Mouse (Mus musculus): Measurements from ENCODE around the gene Chrna1.

Chrna1 gene

DNA sequence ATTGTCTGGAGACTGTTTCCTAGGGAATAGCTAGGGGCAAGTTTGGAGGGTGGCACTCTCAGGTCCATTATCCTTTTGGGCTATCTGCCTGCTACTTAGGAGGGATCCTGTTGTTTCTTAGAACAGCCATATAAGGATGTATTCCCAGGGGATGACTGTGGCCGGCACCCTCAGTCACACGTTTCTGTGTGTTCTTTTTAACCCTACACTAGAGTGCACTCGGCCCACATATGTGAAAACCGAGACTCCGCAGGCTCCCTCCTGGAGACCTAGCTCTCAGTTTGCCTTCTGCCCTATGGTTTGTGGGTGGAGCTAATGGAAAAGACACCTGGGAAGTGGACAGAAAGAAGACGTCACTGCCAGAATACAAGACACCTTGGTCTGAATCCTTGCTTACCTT, 11.1 kb upstream of the Chrna1 start:
- no peak for DNase-seq (ENCODE audit: low spot score)

DNA sequence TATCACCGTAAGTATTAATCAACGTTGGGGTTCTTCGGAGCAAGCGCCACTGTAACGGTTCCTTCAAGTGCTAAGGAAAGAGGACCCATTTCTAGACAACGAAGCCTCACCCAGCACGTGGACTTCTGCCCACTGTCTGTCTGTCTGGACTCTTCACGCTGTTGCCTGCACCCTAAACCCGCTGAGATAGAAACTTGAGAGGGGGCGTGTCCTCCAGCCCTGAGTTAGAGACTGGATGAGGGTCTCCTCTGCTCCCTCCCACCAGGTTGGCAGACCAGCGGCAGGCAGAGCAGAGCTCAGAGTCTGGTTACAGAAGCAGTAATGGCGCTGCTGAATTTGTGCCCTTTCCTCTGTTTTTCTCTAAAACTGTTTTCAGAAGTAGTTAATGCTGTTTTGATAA, 10.0 kb upstream of the Chrna1 start:
- DNase-seq (ENCODE audit: low spot score) = no peak

DNA sequence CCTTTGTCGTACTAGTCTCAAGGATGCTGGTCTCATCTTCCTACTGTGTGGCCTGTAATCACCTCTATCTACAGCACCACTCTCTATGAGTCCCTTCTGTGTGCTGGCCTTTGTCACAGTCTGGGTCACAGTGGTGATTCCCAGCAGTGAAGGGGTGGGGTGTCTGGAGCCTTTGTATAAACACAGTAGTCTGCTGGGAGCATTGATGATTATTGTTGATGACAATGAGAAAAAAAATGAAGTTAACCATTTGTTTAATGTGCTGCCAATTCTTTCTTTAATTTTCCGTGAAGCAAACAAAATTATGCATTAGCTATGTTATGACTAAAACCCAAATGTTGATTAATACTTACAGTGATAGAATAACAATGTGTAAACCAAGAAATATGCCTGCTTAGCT, 8.8 kb upstream of the Chrna1 start:
- no peak for DNase-seq (ENCODE audit: low spot score)

DNA sequence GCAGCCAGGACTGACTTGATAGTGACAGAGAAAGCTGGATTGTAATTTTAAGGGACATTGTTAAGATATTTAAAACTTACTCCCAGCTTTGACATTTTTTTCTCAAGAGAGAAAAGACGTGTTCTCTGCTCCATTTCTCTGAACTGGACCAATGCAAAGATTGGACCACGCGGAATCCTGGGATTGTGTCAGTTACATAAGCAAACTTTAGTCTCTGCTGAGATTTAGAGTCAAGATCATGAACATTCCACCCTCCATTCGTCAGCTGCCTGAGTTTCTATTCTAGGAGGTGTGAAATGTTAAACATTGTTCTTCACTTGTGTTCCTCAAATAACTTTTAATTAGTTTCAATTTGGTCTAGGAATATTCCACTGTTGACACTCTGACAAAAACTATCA, 7.0 kb upstream of the Chrna1 start:
- DNase-seq (ENCODE audit: low spot score) = no peak

DNA sequence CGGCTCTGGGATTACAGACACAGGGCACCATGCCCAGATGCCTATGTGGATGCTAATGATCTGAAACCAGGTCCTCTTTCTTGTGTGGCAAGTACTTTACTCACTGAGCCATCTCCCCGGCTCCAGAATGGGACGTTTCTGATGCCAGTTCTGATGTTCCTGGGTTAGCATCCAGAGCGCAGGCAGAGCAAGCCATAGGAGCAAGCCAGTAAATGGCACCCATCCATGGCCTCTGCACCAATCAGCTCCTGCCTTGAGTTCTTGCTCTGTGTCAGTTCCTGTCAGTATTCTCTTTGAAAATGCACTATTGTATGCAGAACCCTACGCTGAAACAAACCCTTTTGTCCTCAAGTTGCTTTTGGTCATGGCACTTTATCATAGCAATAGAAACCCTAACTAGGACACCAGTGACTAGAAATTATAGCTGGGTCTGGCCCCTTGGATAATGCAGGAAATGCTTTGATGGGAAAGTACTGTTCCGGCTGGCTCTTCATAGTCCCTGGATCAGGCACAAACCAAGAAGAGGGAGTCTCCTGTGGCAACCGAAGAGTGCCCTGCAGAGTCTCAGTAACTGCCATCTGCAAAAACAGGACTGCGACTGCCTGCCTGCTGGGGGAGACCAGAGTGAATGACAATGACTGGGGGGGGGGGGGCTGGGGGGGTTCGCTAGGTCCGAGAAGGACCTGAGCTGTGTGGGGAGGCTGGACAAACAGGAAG, 6.4 kb upstream of the Chrna1 start:
- no peak for DNase-seq (ENCODE audit: low spot score)

DNA sequence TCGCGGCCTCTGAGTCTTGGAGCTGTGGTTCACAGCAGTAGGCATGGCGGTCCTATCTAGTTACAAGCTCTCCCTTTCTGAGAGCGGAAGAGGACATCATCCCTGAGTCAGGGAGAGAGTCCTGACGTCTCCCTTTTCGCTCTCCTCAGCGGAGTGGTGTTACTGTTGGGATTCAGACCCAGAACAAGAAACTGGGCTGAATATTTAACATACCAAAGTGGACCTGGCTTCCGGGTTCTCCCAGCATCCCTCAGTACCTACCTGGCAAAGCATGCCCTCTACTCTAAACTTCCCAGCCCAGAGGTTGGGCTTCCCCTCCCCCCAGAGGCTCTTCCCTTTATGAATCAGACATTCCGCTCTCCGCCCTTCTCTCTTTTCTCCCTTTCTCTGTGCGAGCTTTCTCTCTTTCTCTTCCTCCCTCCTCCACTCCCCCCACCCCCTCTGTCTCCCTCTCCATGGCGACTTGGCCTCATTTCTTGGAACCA, 5.3 kb upstream of the Chrna1 start:
- peak; percentile 52 for DNase-seq (ENCODE audit: low spot score)

DNA sequence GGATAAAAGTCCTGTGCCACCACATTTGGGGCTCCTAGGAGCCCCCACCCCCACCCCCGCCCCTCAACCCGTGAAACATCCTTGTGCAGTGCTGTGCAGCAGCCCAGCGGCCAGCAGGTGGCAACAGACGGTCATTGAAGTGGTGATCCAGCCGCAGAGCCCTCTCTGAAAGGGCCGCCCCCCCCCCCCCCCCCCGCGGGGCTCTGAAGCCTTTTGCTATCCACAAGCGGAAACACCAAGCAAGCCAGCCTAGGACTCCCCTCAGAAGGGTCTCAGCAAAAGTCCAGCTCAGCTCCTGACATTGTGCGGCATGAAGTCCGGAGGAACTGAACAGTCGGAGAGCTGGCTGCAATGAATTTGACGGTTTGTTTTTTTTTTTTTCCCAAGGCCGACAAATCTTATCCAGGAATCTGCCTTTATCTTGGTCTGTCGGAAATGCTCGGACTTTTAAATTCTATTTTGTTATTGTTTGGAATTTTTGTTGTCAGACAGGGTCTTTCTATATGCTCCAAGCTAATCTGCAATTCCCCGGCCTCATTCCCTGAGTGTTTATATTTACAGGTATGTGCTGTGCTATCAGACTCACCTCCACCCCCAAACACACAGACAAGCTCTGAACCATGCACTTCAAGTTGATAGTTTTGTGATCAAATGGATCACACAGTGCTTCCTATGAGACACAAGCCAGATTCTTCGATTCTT, 4.7 kb upstream of the Chrna1 start:
- peak; percentile 83 for DNase-seq (ENCODE audit: low spot score)

DNA sequence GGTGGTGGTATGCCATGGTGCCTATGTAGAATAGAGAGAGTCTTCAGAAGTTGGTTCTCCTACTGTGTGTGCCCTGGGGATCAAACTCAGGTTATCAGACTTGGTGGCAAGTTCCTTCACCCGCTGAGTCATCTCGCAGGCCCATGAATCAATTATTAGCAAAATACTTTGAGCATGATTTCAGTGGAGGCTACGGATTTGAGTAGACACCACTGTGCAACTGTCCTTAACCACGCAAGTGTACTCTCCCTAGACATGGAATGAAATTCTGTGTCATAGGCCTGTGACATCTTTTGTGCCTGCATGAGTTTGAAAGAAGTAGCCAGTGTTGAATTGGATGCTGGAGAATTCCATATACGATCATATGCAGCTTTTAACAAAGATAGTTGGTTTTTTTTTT, 582 bp upstream of the Chrna1 start:
- DNase-seq (ENCODE audit: low spot score) = no peak

DNA sequence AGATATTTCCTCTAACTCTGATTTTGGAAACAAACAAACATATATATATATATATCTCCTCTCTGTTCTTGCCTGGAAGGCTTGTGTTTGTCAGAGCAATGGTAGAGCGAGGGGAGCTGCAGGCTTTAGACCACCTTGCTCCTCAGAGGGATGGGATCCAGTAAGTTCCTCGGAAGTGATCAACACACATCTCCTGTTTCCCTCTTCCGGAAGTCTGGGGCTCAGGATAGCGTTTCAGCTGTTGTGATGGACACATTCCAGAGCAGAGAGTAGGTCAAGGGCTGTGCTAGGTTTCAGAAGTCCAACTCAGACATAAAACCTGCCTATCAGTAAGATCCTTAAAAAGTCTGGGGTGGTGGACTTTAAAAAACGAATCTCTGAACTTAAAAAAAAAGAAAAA, 970 bp downstream of the Chrna1 start:
- no peak for DNase-seq (ENCODE audit: low spot score)

DNA sequence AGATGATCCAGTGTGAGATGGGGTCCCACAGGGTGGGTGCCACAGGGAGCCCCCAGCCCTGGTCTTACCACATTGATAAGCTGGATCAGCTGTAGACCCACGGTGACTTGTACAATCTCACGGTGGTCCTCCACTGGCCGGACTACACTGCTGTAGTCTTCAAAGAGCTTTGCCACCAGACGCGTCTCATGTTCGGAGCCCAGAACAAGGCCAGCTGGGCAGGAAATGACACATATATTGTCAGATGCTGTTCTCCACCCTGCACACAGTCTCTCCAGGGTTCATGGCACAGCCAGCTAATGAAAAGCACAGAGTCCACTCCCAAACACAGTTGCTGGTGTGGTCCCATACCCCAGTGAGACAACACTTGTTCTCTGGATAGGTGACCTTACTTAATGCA, 5.7 kb downstream of the Chrna1 start:
- no peak for DNase-seq (ENCODE audit: low spot score)

DNA sequence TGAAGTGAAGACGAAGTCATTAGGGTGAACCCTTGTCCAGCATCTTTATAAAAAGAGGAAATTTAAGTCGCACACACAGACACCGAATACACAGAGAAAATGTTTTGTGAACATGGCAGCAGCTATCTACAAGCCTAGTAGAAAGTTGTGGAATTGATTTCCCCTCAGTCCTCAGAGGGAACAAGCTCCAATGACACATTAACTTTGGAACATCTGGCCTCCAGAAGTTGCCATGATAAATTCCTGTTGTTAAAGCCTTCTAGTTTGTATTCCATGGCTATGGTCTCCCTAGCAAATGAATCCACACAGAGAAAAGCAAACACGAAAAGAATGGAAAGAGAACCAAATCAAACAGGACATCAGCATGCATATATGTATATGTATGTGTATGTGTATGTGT, 6.6 kb downstream of the Chrna1 start:
- no peak for DNase-seq (ENCODE audit: low spot score)

DNA sequence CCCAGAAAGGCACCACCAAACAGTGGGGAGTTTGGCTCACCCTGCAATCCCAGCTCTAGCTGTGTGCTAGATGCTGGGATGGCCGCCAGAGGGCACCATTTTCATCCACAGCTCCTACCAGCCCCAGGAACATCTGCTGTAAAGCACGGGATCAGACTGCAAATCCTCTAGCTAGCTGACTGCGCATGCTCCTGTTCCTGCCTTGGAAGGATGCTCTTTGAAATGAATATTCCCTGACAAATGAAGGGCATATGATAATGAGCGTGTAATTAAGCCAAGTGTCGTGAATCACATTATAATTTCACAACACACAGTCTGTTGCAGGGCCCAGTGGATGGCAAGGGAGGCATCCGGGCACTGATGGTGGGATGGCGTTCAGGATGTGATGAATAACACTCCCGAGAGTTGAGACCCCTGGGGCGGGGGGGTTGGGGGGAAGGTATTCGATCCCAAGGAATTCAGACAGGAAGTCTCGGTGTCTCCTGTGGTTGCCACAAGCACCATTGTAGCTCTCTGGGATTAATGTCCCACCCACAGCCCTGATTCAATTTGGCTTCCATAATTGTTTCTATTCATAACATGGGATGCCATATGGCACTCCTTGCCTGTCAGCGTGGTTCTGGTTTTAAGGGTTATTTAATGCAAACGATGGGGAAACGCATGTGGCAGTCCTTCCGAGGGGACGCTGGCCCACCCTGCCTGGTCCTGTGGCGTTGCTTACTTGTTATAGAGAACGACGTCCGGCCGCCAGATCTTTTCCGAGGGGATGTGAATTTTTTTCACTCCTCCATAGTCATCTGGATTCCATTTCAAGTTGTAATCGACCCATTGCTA, 7.4 kb downstream of the Chrna1 start:
- DNase-seq (ENCODE audit: low spot score) = peak; percentile 90

DNA sequence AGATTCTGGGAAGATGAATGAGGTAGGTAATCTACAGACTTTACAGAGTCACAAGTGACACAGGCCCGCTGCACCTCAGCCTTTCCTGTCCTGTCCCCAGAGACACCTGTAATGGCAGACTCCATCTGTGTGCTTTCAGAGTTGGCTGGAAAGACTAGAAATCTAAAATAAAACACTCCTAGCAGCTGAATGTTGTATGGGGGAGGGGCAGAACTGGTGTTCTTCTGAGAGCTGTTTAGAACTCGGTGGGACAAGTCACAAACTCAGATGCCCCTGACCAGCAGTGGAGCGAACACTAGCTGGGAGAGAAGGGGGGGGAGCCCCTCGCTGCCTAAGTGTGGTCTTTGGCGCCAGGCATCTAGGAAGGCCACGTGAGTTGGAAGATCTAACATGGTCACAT, 8.2 kb downstream of the Chrna1 start:
- DNase-seq (ENCODE audit: low spot score) = no peak

DNA sequence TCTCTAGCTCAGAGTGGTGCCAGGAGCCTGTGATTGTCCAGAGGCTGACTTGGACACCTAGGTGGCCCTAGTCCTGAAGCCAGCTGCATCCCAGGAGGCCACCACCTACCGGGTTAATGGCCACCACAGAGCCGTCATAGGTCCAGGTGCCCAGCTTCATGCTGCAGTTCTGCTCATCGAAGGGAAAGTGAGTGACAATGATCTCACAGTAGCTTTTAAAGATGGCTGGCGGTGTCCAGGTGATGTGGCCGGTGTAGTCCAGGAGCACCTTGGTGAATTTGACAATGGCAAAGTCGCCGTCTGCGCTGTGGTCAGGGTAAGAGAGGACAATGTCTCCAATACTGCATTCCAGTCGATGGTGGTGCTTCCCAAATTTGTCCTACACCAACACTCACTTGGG, 8.8 kb downstream of the Chrna1 start:
- no peak for DNase-seq (ENCODE audit: low spot score)

DNA sequence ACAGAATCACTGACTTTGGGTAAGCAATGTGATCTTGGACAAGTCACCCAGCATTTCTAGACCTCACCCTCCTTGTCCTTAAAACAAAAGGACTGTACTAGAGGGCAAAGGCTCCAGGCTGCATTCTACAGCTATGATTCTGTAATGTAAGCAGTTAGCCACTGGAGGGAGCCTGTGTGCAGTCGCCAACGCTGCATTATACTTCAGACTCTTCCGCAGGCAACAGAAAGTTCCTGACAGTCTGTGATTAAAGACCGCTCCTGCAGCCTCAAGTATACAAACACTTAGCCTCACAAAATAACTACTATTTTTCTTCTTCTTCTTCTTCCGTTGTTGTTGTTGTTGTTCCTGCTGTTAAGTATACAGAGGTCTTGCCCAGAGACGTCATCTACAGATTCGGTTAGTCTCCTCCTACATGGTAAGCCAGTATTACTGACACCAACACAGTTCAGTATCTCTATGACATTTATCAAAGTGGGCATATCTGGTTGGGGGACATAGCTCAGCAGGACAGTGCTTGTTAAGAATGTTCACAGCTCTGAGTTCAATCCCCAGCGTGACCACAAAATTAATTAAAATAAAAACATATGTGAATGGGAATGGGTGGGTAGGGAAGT, 13.0 kb downstream of the Chrna1 start:
- peak; percentile 72 for DNase-seq (ENCODE audit: low spot score)

DNA sequence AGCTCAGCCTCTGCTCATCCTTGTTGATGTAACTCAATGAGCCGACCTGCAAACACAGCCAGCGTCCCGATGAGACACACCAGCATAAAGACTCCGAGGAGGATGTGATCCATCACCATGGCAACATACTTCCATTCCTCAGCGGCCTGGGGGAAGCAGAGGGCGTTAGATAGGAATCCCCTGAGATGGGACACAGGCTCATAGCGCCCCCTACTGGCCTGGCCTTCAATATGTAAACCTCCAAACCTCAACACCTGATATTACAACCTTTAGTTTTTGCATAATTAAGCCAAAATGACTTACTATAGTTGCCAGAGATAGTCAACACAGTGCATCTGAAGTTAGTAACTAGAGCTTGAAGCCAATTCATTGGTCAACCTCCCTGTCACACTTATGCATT, 14.0 kb downstream of the Chrna1 start:
- peak; percentile 19 for DNase-seq (ENCODE audit: low spot score)

DNA sequence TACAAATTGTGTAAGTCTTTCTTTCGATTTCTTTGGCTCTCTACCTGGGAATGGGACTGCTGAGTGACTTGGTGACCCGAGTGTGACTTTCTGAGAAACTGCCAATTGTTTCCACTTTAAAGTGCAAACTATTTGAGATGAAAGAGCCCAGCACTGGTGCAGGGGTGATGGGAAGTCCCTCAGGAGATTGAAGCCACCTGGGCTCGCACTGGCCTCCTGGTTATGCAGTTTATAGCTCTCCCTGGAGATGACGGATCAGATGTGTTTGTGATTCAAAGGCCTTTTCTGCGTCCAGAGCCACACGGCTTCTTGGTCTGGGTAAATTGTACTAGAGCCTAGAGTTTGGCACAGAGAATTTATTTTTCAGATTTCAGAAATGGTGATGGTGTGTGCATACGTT, 16.4 kb downstream of the Chrna1 start:
- DNase-seq (ENCODE audit: low spot score) = no peak

DNA sequence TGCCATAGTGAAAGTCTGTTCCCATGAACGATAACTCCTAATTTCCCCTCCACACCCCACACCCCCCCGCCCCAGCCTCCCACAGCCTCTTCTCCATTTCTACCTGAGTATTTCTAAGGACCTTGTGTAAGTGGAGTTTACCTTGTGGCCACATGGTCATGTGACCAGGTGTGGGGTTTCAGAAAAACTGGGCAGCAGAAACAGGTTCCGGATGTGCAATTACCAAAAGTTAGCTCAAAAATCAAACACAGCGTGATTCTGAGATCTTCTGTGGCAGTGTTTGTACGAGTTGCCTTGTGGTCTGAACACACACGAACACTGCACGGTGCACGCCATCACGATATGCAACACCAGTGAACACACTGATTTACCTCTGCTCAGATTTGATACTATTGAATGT, 17.5 kb downstream of the Chrna1 start:
- no peak for DNase-seq (ENCODE audit: low spot score)

DNA sequence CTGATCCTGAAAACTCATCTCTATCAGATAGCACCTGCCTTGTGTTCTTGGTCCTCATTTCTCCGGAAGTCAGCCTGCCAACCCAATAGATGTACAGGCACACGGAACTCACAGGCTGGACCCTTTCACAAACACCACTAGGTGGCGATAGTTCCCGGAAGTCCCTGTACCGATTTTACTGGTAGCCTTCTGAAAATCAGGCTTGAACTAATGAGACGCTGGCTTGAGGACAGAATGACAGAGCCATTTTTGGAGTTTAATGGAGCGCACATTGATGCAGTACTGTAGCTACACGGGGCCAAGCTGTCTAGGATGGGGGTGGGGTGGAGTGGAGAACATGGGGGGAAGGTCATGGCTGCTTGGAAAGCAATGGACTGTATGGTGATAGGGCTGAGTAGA, 18.5 kb downstream of the Chrna1 start:
- DNase-seq (ENCODE audit: low spot score) = no peak

DNA sequence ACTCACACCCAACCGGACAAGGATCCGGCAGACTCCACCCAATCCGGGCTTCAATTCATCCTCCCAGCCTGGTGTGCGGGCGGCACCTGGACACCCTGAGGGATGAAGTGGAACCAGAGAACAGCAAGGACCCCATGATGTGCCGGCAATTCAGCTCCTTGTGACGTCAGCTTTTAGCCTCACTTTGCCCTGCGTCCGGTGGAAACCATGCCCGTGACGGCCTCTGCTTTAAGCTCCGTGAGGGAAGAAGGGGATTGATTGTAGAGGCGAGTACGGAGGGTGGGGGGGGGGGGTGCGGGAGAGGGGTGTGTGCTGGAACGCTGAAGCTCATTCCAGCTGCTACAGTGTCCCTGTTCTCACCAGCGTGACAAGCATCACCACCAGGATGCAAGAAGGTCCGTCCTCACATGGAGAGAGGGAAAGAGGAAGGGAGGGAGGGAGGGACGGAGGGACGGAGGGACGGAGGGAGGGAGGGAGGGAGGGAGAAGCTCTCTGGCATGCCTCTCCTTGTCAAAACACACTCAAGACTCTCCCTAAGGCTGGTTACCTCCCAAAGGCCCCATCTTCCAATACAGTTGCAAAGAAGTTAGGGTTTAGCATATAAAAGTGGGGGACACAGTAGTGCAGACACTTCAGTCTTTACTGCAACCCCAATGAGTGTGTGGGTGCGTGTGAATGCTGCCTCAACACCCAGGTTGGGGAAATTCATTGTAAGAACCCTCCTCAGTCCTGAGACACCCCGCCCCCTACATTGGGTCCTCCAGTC, 19.1 kb downstream of the Chrna1 start:
- no peak for DNase-seq (ENCODE audit: low spot score)

DNA sequence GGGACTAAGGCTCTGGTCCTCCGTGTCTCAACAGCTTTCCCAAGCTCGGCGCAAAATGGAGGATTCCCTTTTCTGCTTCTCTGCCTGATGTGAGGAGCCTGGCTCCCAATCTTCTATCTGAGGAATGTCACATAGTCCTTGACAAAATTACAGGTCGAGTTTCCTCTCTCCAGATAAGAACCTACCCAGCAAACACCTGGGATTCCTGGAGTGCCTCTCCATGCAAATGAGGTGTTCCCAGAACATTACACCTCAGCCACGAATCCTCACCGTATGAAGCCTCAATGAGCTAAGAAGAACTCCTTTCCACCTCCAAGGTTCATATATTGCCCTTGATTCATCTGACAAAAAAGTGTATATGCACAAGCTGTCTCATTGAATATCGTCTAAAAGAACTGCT, 19.7 kb downstream of the Chrna1 start:
- no peak for DNase-seq (ENCODE audit: low spot score)

DNA sequence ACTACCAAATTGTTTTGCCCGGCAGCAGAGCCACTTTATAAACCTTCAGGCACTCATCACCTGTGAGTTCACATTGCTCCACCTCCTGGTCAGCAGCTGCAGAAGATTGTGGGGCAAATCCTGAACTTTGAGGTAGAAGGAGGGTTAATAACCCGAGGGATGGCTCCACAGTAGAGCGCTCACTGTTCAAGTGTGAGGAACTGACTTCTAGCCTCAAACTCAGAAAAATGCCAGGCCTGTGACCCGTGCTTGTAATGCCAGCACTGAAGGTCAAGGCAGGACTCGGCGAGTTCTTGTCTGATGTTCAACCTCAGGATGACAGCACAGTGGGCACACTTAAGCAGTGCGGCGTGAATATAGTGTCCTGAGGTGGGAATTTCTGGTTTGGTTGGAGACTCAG, 22.2 kb downstream of the Chrna1 start:
- DNase-seq (ENCODE audit: low spot score) = no peak

Data from MN1 (cell line).